Mouse (Mus musculus): ENCODE data around the gene Pdcd4. TPM values are rescaled to one million over a fixed set of nuclear protein-coding genes. Genes with fewer than 3 reads are reported as not detected.
"Not testable (repeated sequence)": the region's sequence is repeated elsewhere in the genome, so short reads cannot be mapped to it uniquely, and the experiment has no call there.

Gene Pdcd4
- polyA plus RNA-seq, 1 experiment from 2014 or later: 35.9 TPM

DNA sequence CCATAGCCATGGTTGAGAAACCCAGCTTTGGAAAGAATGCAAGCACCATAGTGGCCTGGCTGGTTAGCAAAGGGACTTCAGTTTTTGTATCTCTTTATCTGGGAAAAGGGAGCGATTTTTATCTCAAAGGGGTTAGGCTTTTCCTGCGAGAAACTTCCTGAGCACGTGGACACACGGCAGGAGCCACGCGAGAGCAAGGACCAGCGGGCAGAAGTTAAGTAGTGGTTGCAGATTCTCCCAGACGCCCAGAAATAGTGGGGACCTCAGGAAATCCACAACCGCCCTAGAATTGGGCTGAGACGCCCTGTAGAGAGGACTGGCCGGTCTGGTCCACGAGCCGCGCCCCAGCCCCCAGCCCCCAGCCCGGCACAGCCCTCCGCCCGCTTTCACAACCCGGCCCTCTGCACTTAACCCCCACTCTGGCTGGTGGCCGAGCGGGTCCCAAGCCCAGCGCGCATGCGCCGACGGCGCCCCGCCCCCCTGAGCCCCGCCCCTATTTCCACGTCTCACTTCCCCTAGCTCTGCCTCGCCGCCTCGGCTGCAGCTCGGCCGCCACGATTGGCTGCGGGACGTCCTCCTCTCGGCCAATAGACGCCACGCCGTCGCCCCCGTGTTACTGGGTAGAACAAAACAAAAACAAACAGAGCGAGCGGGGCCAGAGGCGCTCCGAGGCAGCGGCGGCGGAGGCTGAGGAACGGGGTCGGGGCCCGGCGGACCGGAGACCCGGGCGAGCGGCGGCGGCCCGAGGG, 10.9 kb downstream of the Pdcd4 start:
- no peaks in the 10 kb centered on the region for H3K9me3 ChIP-seq (replicated peaks)
- peak; percentile 98 for ATAC-seq (replicated peaks; ENCODE audit: insufficient number of reproducible peaks, insufficient read depth, low FRiP score, low read depth)
- H3K27ac ChIP-seq: peak overlapping the region; percentile 86
- no peaks in the 10 kb centered on the region for H3K36me3 ChIP-seq
- H3K4me3 ChIP-seq: peak overlapping the region; percentile 81
- H3K4me1 ChIP-seq (replicated peaks): peaks cover 33% of the 10 kb centered on the region
- peak overlapping the region; percentile 84 for H3K9ac ChIP-seq
- no peaks in the 10 kb centered on the region for H3K27me3 ChIP-seq
- peak overlapping the region; percentile 67 for H3K4me2 ChIP-seq
- under 1% methylated on average over 61 of the region's 61 CpGs for WGBS

DNA sequence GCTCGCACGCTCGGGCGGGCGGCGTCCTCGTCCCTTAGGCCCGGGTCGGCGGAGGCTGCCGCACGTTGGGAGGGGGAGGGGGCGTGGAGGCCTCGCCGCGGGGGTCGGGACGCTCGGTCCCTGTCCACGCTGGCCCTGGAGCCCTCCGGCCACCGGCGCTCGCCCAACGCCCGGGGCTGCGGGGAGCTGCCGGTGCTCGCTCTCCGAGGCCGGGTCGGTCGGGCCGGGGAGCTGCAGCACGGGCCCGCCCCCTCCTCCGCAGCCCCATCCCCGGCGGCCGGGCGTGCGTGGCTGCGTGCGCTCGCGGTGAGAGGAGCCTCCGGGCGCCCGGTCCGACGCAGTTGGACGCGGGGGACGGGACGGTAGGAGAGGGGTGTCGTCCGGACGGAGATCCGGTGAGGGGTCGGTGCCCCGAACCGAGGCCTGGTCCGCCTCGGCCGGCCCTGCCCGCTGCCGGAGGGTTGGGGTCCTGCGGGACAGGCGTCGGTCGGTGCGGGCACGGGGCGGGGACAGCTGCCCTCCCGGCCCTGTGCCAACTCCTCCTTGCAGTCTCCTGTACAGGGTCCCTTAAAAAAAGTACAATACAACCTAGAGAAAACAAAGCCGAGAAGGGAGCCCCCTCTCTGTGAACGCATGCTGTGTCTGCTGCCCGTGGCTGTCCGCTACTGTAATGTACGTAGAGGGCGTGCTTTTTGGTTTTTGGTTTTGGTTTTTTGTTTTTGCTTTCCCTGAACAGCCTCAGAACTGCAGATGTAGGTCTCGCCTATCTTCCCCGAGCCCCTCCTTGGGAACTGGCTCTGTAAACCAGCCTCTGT, 11.7 kb downstream of the Pdcd4 start:
- H3K4me2 ChIP-seq: peak overlapping the region; percentile 64
- ATAC-seq (replicated peaks; ENCODE audit: insufficient number of reproducible peaks, insufficient read depth, low FRiP score, low read depth): peak; percentile 59
- H3K27me3 ChIP-seq: no peaks in the 10 kb centered on the region
- WGBS: under 1% methylated on average over 60 of the region's 83 CpGs
- no peaks in the 10 kb centered on the region for H3K36me3 ChIP-seq
- H3K9ac ChIP-seq: peak overlapping the region; percentile 84
- no peaks in the 10 kb centered on the region for H3K9me3 ChIP-seq (replicated peaks)
- peak overlapping the region; percentile 81 for H3K4me3 ChIP-seq
- peak overlapping the region; percentile 86 for H3K27ac ChIP-seq
- H3K4me1 ChIP-seq (replicated peaks): peaks cover 27% of the 10 kb centered on the region

DNA sequence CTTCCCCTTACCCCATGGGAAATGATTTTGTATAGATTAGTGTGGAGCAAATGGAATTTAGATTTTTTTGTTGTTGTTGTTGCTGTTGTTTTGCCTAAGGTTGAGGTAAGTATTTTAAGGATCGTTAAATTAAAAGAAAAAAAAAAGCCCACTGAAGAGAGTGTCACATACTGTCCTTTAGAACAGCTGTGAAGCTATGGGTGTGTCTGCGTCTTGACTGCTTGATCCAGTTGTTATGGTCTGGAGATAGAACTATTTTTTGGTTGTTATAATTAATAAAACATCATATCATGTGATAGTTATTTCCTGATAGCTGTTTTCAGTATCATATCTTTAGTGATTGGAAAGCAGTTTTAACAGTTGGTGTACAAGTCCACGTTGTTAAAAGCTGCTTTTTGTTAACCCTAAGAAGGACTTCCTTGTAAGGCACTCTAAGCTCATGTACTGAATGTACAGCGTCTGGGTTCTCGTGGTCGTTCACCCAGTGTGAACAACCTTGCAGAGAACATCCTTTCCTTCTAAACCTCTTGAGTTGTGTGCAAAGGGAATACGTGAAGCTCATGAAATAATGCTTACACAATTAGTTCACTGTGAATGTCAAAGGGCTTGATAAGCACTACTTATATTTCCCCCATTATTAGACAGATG, 12.9 kb downstream of the Pdcd4 start:
- Histone ChIP-seq H3K4me2 (peak overlapping the region; percentile 64), H3K27ac (no peak overlapping the region), H3K4me3 (peak overlapping the region; percentile 81), H3K36me3 (peaks cover 9% of the 10 kb centered on the region), H3K27me3 (no peaks in the 10 kb centered on the region), H3K9ac (no peak overlapping the region), H3K4me1 (replicated peaks) (peaks cover 24% of the 10 kb centered on the region), H3K9me3 (replicated peaks) (no peaks in the 10 kb centered on the region)
- 50% methylated on average over 7 of the region's 7 CpGs for WGBS
- no peak for ATAC-seq (replicated peaks; ENCODE audit: insufficient number of reproducible peaks, insufficient read depth, low FRiP score, low read depth)

DNA sequence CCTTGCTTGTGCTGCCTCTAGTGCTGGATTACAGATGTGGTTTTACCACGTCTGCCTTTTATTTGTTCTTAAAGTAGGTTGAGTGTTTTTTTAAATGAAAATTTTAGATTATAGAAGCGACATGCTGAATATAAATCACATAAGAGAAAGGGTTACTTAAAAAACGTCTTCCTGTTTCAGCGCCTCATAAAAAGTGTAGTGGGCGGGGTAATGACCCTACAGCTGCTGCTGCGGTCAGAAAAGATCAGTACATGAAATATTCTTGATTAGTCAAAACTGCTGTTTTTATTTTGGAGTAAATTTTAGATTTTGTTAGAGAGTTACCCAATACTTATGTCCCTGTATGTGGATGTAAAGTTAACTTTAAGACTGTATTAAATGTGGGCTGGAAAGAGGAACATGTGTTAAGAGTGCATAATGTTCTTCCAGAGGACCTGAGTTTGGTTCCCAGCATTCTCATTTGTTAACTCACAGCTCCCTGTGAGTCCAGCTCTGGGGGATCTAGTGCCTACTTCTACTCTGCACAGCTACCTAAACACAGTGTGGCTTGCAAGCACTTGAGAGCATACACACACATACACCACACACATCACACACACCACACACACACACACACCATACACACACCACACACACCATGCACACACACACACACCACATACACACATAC, 14.1 kb downstream of the Pdcd4 start:
- no peak for ATAC-seq (replicated peaks; ENCODE audit: insufficient number of reproducible peaks, insufficient read depth, low FRiP score, low read depth)
- H3K27ac ChIP-seq: no peak overlapping the region
- H3K36me3 ChIP-seq: peaks cover 16% of the 10 kb centered on the region
- 54% methylated on average over 6 of the region's 6 CpGs for WGBS
- peaks cover 24% of the 10 kb centered on the region for H3K4me1 ChIP-seq (replicated peaks)
- H3K27me3 ChIP-seq: no peaks in the 10 kb centered on the region
- no peaks in the 10 kb centered on the region for H3K9me3 ChIP-seq (replicated peaks)
- no peak overlapping the region for H3K4me2 ChIP-seq
- H3K4me3 ChIP-seq: no peak overlapping the region
- no peak overlapping the region for H3K9ac ChIP-seq

DNA sequence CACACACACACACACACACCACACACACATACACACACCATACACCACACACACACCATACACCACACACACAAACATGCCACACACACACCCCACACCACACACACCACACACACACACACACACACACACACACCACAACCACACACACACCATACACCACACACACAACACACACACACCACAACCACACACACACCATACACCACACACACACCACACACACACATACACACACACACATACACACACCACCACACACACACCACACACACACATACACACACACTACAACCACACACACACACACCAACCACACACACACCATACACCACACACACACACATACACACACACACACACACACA, 14.7 kb downstream of the Pdcd4 start:
- H3K27ac ChIP-seq; H3K4me3 ChIP-seq; H3K27me3 ChIP-seq; H3K9me3 ChIP-seq (replicated peaks); H3K4me2 ChIP-seq; ATAC-seq (replicated peaks; ENCODE audit: insufficient number of reproducible peaks, insufficient read depth, low FRiP score, low read depth); H3K9ac ChIP-seq: not testable (repeated sequence)
- Histone ChIP-seq H3K36me3 (peaks cover 20% of the 10 kb centered on the region), H3K4me1 (replicated peaks) (peaks cover 24% of the 10 kb centered on the region)

DNA sequence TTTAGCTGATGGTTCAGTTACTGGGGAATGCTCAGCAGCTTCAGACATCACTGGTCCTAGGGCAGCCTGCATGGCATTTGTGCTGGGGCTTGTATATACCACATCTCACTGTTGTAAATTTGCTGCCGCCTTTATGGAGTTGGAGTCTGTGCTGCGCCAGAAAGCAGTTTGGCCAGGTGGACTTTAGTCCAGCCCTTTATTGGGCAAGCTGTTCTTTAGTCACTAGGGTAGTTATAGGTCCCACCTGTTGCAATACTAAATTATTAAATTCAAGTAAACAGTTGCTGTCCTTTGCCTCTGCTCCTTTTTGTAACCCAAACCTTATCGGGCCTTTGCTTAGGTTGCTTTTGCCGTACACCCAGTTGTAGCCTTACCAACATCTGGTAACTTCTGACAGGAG, 22.9 kb downstream of the Pdcd4 start:
- Histone ChIP-seq H3K9ac (no peak overlapping the region), H3K4me2 (no peak overlapping the region), H3K9me3 (replicated peaks) (no peaks in the 10 kb centered on the region), H3K36me3 (peaks cover 60% of the 10 kb centered on the region), H3K4me1 (replicated peaks) (no peaks in the 10 kb centered on the region), H3K4me3 (no peak overlapping the region), H3K27me3 (no peaks in the 10 kb centered on the region), H3K27ac (no peak overlapping the region)
- no peak for ATAC-seq (replicated peaks; ENCODE audit: insufficient number of reproducible peaks, insufficient read depth, low FRiP score, low read depth)
- WGBS: 94% methylated on average over 4 of the region's 4 CpGs

DNA sequence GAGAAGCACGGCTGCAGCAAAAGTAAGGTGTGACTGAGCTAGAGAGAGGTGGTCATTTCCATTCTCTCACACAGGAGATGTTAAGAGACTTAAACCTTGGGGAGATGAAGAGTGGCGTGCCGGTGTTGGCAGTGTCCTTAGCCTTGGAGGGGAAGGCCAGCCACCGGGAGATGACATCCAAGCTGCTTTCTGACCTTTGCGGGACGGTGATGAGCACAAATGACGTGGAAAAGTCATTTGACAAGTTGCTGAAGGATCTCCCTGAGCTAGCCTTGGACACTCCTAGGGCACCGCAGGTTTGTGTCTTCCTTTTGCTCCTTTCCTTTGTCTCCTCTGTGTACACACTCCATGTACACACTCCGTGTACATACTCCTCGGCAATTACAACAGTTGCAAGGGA, 27.5 kb downstream of the Pdcd4 start:
- no peak for ATAC-seq (replicated peaks; ENCODE audit: insufficient number of reproducible peaks, insufficient read depth, low FRiP score, low read depth)
- H3K4me3 ChIP-seq: no peak overlapping the region
- no peak overlapping the region for H3K27ac ChIP-seq
- no peak overlapping the region for H3K9ac ChIP-seq
- H3K4me2 ChIP-seq: no peak overlapping the region
- WGBS: 90% methylated on average over 10 of the region's 10 CpGs
- H3K27me3 ChIP-seq: no peaks in the 10 kb centered on the region
- H3K4me1 ChIP-seq (replicated peaks): no peaks in the 10 kb centered on the region
- H3K36me3 ChIP-seq: peaks cover 49% of the 10 kb centered on the region
- H3K9me3 ChIP-seq (replicated peaks): no peaks in the 10 kb centered on the region

DNA sequence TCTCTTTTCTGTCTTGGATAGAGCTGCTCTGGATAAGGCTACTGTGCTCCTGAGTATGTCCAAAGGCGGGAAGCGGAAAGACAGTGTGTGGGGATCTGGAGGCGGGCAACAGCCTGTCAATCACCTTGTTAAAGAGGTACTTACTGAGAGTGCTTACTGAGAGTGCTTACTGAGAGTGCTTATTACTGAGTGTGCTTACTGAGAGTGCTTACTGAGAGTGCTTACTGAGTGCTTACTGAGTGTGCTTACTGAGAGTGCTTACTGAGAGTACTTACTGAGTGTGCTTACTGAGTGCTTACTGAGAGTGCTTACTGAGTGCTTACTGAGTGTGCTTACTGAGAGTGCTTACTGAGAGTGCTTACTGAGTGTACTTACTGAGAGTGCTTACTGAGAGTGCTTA, 30.0 kb downstream of the Pdcd4 start:
- not testable (repeated sequence) for H3K4me1 ChIP-seq (replicated peaks); H3K9me3 ChIP-seq (replicated peaks); H3K9ac ChIP-seq; H3K27ac ChIP-seq; H3K4me3 ChIP-seq; H3K4me2 ChIP-seq; H3K27me3 ChIP-seq; ATAC-seq (replicated peaks; ENCODE audit: insufficient number of reproducible peaks, insufficient read depth, low FRiP score, low read depth)
- H3K36me3 ChIP-seq: peaks cover 46% of the 10 kb centered on the region
- WGBS: 83% methylated on average over 3 of the region's 3 CpGs

DNA sequence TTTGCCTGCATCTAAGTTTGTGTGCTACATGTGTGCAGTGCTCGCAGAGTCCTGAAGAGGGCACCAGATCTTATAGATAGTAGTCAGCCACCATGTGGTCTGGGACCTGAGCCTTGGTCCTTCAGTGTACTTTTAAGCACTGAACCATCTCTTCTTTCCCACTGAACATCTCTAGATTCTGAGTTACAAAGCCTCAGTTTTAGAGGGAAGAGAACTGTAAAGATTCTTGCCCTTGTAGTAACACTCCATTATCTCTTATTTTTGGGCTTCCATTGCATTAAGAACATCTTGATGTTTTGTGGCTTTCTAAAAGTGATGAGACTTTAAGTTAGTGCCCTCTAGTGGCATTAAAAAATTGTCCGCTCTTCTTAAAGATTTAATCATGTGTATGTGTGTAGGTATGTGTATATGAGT, 33.3 kb downstream of the Pdcd4 start:
- H3K4me2 ChIP-seq: no peak overlapping the region
- ATAC-seq (replicated peaks; ENCODE audit: insufficient number of reproducible peaks, insufficient read depth, low FRiP score, low read depth): no peak
- no peak overlapping the region for H3K27ac ChIP-seq
- H3K4me1 ChIP-seq (replicated peaks): no peaks in the 10 kb centered on the region
- 84% methylated on average over 2 of the region's 2 CpGs for WGBS
- no peak overlapping the region for H3K9ac ChIP-seq
- no peaks in the 10 kb centered on the region for H3K27me3 ChIP-seq
- H3K36me3 ChIP-seq: peaks cover 45% of the 10 kb centered on the region
- no peak overlapping the region for H3K4me3 ChIP-seq
- H3K9me3 ChIP-seq (replicated peaks): no peaks in the 10 kb centered on the region

DNA sequence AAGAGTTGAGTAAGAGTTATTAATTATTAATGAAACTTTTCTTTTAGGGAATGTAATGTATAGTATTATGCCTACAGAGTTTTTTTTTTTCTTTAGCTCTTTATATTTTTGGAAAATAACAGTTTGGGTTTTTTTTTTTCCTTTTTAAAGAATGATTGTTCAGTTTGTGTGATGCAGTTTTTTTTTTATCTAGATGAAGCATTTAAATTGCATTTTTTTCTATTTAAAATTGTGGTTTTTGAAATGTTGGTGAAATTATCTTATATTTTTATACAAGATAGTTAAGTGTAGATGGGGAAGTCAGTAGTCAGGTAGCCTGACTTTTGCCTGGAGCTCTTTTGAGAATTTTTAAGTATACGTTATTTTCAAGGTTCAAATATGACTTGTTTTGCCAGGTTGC, 34.7 kb downstream of the Pdcd4 start:
- Histone ChIP-seq H3K27ac (no peak overlapping the region), H3K4me2 (no peak overlapping the region), H3K4me1 (replicated peaks) (no peaks in the 10 kb centered on the region), H3K9me3 (replicated peaks) (no peaks in the 10 kb centered on the region), H3K4me3 (no peak overlapping the region), H3K27me3 (no peaks in the 10 kb centered on the region), H3K36me3 (peaks cover 41% of the 10 kb centered on the region), H3K9ac (no peak overlapping the region)
- ATAC-seq (replicated peaks; ENCODE audit: insufficient number of reproducible peaks, insufficient read depth, low FRiP score, low read depth): no peak
- WGBS: 86% methylated on average over 1 of the region's 1 CpGs

DNA sequence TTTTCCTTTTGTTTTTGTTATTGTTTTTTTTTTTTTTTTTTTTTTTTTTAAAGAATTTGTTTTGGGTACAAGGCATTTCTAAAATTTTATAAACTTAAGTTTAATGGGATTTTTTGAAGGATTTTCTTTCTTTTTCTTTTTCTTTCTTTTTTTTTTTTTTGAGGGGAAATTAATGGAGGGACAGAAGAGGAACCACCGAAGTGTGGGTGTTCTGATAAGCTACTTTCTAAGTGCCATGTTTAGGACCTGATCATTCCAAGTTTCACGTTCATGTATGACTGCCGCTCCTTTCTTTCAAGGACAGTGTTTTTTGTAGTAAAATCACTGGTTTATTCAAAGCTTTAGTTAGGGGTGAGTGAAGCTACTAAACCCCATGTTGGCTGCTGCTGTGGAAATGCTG, 37.2 kb downstream of the Pdcd4 start:
- no peak overlapping the region for H3K9ac ChIP-seq
- WGBS: 74% methylated on average over 3 of the region's 3 CpGs
- no peaks in the 10 kb centered on the region for H3K27me3 ChIP-seq
- no peaks in the 10 kb centered on the region for H3K9me3 ChIP-seq (replicated peaks)
- no peaks in the 10 kb centered on the region for H3K4me1 ChIP-seq (replicated peaks)
- ATAC-seq (replicated peaks; ENCODE audit: insufficient number of reproducible peaks, insufficient read depth, low FRiP score, low read depth): no peak
- peaks cover 40% of the 10 kb centered on the region for H3K36me3 ChIP-seq
- no peak overlapping the region for H3K4me2 ChIP-seq
- H3K4me3 ChIP-seq: no peak overlapping the region
- no peak overlapping the region for H3K27ac ChIP-seq
